Mouse (Mus musculus) urinary bladder, postnatal 4 days (tissue): ENCODE measurements around the gene Muc1.

Experiments used
- DNase-seq, 2 experiments: peaks; one replicate each; pipeline ENCODE4 v3.0.0; 2021 to 2022; ENCODE audit warnings: low spot score in 2 of 2

The Muc1 gene

DNA sequence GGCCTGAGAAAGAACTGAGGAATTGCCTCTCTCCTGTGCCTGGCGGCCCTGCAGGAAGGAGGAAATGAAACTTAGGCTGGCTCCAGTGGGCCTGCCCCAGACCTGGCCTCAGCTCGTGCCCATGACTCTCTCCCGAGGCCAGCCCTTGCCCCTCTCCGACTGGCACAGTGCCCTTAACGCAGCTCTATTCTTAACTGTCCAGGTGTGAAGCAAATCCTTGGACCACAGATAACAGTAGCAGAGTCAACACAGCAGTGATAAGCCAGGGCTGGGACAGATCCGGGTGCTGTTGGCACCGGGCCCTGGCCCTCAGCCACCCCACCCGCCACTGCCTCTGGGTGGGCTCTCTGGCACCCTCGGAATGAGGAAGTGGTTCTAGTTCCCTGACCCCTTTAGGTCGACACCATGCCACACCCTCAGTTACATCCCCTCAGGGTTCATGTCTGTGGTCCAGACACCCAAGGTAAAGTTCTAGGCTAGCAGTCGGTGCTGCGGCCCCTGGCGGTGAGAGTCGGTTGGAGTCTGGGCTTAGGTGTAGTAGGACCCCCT lies 4.8 kb downstream of the Muc1 start:
- no peak for DNase-seq

DNA sequence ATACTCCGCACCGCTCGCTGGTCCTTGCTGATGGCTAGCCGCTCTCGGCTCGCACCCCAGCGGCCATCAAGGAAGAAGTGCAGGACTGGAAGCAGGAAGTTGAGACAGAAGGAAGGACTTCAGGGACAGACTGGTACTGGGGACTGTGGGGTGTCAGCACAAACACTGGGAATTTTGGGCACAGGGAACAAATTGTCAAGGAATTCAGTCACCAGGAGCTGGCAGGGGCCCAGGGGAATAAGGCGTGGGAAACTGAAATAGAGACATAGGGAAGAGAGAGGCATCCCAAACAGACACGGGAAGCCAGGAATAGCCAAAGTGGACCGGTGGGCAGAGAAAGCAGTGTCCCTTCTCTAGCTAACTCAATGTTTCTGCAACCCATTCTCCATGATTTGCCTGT lies 7.7 kb downstream of the Muc1 start:
- DNase-seq: no peak

DNA sequence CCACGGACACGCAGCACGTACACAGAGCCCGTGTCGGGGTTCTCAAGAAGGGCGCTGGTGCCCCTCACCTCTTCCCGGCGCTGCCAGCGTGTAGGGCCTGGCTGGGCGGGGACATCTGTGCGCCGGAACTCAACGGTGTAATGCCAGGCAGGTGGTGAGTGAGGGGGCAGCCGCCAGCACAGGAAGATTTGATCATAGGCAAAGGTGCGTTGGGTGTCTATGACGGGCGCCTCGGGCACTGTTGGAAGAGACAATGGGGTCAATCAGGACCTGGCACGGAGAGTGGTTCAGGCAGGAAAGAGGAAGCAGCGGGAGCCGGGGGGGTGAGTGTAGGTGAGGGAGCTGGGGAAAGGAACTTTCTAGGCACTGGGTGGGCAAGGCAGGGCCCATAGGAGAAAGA lies 8.8 kb downstream of the Muc1 start:
- DNase-seq: no peak

DNA sequence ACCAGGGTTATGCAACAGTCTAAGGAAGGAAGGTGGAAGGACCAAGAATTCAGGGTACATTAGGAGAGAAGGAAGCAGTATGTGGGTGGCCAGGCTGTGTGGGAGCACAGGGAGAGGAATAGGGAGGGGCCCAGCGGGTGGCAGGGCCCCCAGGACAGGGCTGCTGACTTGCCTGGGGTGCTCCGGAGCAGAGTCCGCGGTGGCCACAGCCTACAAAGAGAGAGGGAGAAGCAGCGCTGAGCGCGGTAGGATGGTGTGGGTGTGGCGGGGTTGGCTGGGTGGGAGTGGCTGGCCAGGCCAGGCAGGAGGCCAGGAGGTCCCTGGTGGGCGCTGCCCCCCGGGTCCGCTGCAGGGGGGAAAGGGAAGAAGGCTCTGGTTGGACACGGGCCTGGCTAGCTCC lies 9.6 kb downstream of the Muc1 start:
- DNase-seq: no peak

DNA sequence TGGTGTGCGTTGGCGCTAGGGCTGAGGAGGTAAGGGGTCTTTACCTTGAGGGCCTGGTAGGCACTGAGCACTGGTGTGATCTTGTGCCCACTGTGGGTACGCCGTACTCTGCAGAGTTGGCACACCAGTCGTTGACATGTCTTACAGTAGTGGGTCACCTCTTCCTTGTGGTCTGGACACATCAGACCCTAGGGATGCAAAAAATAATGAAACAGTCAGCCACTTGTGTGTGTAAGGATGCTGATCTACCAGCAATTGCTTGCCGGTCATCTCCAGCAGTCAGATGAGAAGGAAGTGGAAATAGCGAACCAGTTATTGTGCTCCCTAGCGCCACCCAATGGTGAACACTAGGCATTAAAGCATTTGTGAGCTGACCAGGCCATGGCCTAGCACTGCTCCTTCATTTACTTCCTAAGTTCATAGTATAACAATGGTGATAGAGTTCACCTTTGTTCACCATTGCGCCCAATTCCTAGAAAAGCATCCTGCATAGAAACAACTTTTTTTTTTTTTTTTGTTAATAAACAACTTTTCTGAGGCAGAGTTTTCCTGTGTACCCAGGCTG lies 13.6 kb downstream of the Muc1 start:
- DNase-seq: no peak

DNA sequence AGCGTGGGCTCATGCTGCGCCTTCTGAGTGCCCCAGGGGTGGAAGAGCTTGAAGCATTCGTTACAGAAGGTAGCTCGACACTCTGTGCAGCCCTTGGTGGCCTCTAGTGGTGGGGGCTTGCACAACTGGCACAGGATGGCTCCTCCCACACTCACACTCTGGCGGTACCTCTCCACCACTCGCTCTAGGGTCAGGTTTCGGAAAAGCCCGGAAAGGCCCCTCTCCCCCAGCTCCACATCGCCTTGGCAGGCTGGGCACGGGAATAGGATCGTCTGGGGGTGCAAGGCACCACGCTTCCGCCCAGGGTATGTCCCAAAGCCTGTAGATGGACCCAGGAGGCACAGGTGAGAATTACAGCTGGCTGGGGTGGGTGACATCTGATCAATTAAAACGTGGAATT lies 14.8 kb downstream of the Muc1 start:
- no peak for DNase-seq

DNA sequence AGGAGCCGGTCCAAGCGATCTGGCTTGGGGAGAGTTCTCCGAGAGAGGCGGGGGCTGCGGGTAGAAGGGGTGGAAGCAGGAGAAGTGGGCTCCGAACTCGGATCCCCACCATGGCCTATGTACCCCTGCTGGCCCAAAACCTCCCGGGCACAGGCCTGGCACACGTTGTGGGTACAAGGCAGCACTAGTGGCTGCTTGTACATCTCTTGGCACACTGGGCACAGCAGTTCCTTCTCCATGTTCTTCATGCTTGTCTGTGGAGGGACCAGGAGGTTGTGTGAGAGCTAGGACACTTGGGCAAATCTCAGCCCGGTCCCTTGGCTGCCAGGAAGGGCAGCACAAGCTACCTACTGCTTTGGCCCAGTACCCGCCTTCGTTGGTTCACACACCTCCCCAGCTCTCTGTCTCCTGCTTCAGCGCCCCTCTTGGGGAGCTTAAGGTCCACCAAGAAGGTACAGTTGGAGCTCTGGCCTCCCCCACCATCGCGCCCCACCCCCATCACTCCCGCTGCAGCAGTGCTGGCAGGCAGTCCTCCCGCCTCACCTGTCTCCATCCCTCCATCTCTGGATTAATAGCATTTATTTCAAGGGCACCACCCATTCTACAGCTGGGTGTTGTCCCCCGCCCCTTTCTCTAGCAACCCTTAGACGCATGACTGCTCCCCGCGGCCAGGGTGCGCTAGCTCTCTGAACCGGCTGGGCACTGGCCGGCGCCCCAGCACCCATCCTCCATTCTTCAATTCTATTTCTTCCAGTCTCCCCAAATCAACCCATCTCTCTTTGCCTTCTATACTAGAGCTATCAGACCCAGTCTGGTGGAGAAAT lies 15.5 kb downstream of the Muc1 start:
- no peak for DNase-seq

DNA sequence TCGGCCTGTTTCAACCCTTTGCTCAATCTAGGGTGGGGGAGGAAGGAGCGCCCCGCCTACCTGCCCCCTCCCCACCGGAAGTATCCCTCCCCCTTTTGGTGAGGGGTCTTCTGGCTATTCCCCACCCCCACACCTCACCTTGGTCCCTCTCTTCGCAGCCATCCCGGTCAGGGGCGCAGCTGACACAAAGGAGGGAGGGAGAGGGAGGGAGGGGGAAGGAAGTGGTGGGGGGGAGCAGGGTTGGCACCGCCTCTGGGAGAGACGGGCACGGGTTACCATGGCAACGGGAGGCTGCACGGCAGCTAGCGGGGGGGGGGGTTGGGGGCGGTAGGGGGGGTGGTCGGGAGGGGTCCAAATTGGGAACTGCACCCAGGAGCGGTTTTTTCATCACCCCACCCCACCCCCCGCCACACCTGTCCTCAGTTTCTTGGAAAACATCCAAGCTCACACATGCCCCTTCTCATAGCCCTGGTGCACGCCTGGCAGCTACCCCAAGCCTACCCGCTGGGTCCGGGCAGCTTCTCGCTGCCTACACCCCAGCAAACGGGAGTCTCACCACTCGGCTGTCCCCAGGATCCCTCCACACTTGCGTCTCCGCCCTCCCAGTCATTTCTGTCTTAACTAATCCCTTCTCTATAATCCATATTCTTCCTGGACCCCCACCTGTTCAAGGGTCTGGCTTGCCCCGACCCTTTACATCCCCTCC lies 16.3 kb downstream of the Muc1 start:
- DNase-seq: no peak

DNA sequence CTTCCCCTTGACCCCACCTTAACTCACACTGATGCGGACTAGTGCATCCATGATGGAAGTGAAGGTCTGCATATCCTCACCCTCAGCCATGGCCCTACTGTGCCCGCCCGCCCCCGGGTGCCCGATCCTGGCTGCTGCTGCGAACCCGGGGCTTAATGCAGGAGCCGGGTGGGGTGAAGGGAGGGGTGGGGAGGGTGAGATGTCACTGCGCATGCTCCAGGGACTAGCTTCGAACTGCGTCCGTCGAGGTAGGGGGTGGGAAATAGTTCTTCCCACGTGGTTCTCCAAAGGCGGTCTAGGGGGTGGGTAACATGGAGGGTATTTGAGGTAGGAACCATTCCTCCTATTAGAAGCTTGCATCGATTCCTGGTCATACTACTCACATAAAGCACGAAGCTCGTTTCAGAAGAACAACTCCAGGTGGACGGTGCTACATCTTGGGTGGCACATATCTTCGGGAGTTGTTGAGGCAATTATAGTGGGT lies 16.9 kb downstream of the Muc1 start, which contains the start of gene Krtcap2:
TSS of gene Krtcap2 (plus strand) at position 279 of the 484 bp plus-strand sequence.
- DNase-seq: no peak

DNA sequence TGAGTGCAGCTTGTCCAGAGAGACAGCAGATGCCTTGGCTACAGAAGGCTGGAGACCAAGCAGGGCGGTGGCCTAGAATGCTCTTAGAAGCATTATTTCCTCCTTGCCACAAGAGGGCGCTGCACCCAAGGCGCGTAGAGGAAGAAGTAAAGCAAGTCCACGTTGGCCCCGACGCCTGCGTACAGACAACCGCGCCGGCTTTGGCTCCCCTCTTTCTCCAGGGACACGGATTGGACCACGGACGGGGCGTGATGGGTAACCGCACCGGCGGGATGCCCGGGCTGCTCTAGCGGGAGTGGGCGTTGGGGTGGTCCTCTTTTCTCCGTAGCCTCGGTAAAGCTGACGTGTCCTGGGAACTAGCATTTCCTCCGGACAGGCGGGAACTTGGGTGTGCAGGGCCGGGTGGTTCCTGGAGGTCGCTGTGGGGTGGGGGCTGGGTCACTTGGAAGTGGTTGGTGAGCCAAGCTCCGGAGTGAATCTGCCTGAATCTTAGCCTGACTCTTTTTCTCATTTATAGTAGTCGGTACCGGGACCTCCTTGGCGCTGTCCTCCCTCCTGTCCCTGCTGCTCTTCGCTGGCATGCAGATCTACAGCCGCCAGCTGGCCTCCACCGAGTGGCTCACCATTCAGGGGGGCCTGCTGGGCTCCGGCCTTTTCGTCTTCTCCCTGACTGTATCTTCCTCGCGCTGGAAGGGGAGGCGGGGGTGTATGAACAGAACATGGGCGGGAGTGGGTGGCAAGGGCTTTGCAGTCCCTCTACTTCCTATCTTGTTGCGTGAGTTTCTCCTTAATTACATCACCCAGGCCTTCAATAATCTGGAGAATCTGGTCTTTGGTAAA lies 17.6 kb downstream of the Muc1 start, which contains the start of gene Trim46:
TSS of gene Trim46 (minus strand) at position 49 of the 840 bp plus-strand sequence.
- peak; percentile 84 to 88 for DNase-seq

DNA sequence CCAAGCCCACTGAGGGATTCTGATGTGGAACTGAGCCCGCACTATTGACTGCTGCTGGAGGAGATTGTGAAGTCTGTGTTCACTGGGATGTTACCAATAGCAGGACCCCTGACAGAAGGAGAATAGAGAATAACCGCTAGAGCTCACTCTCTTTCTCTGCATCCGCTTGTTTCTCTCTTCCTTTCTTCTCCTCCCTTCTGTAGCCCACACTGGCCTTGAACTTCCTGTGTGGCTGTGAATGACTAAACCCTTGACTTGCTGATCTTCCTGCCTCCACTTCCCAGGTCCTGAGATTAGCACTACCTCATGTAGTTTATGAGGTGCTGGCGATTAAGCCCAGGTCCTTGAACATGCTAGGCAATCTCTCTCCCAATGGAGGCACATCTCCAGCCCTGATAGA lies 18.6 kb downstream of the Muc1 start:
- DNase-seq: no peak

DNA sequence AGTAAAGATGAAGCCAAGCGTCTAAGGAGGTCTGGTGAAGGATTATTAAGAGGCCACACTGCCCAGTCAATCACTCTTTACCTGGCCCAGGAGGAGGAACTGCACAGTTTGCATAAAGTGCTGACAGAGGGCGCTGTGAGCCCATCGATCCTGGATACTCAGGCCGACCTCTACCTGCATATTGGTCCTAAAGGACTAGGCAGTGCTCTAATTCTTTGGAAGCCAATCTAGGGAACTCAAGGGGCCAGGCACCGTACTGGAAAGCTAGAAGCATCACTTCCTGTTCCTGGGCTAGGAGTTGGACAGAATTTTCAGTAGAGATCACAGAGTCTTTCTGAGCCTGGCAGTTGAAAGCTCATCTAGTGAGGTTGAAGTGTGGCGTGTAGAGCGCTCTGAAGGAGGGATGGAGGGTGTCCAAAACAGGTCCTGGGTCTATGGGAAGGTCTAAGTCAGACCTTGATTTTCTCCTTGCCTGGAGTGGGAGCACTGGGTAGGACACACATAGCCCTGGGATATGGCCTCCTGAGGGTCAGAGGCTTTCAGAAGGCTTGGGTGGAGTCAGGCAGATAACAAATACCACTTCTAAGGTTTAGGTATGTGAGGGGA lies 21.7 kb downstream of the Muc1 start:
- no peak for DNase-seq

DNA sequence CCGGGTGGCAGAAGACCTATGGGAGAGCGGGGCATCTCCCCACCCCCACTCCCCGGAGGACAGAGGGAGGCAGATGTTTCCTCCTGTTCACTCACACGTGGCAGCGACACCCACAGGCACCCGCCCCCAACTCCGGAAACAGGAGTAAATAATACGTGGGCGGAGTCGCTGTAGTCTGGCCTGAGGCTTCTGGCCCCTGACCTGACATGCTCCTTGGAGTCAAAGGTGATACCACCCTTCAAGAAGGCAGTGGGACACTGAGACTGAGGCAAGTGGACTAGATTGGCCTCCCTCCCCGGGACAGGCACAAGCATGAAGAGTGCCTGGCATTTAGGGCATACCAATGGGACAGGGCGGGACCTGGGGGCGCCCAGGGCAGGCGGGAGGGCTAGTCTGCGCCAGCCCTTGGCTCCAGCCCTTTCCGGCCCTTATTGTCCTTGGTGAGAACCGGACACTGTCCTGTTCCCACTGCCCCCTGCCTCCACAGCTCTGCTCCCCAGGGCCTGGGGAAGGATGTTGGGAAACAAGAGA lies 22.6 kb downstream of the Muc1 start:
- no peak for DNase-seq

DNA sequence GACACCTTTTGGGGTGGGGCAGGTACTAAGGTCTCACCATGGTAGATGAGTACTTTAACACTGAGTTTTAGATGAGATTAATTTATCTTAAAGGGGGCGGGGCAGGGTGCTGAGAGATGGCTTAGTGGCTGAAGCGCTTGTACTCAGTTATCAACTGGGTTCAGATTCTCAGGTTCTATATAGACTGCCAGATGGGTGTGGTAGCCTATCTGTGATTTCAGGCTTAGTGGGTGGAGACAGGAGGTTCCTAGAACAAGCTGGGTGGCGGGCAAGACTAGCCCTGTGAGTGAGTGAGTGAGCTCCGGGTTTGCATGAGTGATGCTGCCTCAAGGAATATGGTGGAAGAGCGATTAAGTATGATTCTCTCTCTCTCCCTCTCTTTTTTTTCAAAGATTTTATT lies 26.1 kb downstream of the Muc1 start:
- DNase-seq: no peak

DNA sequence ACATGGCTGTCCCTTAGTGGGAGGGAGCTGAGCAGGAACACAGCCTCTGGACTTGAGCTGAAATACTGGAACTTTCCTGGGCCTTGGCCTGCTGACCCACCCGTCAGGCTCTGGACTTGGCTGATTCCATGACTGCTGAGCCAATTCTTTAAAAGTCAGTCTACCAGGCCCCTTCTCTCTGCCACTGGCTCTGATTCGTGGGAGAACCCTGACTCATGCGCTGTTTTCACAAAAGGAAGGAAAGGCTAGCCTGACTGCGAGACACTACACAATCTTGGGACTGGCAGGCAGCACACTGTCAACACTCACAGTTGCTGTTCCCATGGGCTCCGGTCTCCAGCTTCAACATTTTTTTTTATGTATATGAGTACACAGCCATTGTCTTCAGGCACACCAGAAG lies 27.3 kb downstream of the Muc1 start:
- DNase-seq: no peak

DNA sequence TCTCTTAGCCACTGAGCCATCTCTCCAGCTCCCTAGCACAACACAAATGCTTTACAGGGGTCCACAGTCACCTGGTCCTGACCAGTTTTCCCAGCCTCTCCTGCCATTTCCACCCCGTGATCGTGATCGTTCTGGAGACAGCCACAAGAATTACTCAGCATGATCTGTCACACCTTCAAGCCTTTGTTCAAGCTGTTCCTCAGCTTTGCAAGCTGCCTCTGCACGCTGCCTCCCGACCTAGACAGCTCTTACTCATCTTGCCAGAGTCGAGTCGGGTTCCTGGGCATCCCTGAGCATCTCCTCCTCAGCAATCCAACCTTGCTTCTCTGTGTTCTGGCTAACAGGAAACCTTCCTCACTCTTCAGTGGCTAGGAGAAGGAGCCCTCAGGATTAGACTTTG lies 30.2 kb downstream of the Muc1 start, which contains the start of gene Dpm3:
TSS of gene Dpm3 (plus strand) at position 283 of the 400 bp plus-strand sequence.
- no peak for DNase-seq

DNA sequence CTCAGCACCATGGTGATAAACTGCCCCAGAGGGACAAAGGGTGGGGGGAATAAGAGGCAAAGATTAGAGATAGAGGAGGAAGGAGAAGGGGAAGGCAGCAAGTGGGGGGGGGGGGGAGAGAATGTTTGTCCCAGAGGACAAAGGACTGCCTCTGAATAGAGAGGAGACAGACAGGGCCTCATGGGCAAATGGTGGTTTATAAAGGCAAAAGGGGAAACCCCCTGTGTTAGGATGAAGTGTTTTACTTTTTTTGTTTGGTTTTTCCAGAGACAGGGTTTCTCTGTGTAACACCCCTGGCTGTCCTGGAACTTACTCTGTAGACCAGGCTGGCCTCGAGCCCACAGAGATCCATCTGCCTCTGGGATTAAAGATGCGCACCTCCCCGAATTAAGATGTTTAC lies 31.4 kb downstream of the Muc1 start:
- no peak for DNase-seq

DNA sequence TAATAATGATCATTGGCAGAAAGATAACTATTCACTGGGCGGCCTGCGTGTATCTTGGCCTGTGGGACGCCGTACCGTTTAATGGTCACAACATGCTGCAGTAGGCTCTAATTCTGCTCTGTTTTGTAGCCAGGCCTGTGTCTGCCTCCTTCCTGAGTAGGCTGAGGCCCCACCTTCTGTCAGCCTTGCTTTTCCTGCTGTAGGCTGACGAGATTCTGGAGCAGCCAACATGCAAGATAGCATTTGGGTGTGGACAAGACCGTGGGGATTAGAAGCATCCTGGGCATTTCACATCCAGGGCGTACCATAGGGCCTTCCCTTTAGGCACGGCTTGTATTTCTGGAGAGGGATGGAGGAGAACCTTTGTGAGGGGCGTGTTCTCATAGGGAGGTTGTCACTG lies 33.6 kb downstream of the Muc1 start:
- no peak for DNase-seq

DNA sequence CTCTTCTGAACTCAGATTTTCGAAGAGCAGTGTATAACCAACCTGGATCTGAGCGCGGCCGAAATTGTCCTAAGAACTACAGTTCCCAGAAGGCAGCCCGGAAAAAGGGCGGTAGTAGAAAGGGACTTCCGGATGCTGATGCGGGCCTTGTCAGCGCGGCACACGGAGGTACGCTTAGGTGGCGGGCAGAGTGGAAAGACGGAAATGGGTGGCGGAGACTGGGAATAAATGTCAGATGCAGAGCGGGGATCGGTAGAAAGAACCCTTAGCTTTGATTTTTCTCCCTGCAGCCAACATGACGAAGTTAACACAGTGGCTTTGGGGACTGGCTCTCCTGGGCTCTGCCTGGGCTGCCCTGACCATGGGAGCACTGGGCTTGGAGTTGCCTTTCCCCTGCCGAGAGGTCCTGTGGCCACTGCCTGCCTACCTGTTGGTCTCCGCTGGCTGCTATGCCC lies 37.6 kb downstream of the Muc1 start:
- peak in 1 of 2 experiments; percentile 75 for DNase-seq

DNA sequence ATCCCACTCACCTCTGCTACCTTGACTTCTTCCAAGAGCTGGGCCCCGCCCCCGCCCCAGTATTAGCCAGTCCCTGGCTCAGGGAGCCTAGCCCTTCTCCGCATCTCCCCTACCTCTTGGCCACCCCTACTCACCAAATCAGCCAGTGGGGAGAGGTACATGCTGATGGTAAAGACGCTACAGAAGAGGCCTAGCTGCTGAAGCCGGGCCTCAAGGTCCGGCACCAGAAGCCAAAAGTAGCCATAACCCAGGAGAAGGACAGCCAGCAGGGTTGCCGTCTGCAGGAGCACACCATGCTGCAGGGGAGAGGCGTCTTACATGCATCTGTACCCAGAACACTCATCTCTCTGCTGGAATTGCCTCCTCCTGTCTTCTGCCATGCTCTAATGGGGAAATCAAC lies 40.1 kb downstream of the Muc1 start:
- DNase-seq: no peak
